Mouse (Mus musculus) hindbrain, embryonic 14.5 days (tissue): ENCODE results near the gene Slc22a16. TPM values are rescaled to one million over a fixed set of nuclear protein-coding genes. Genes with fewer than 3 reads are reported as not detected.

Experiments
- ATAC-seq: fragments of 200-750 bp; cut with Nextera tagmentation; 2 replicates; pipeline ENCODE4 v1.8.0; 2017; ENCODE audit warnings: moderate number of reproducible peaks, mild to moderate bottlenecking, moderate TSS enrichment, moderate library complexity; ENCODE audit not compliant: low FRiP score
- DNase-seq: peaks from one replicate; pipeline ENCODE4 v3.0.0-alpha.2; 2015; ENCODE audit warnings: low spot score
- H3K27ac ChIP-seq: fragments of 300-500 bp; sonication (generic); 2 replicates; pipeline ENCODE4 v1.5.1; 2014; ENCODE audit warnings: mild to moderate bottlenecking, moderate library complexity
- H3K27me3 ChIP-seq: fragments of 300-500 bp; sonication (generic); 2 replicates; pipeline ENCODE4 v1.6.1; 2014; ENCODE audit warnings: mild to moderate bottlenecking, low read length, mixed read lengths; ENCODE audit not compliant: control insufficient read depth, insufficient read depth
- H3K36me3 ChIP-seq: fragments of 300-500 bp; sonication (generic); replicated peaks from 2 replicates; pipeline ENCODE4 v1.6.1; 2014; ENCODE audit not compliant: control insufficient read depth, insufficient read depth
- H3K4me1 ChIP-seq: fragments of 300-500 bp; sonication (generic); replicated peaks from 2 replicates; pipeline ENCODE4 v1.6.1; 2014; ENCODE audit warnings: antibody characterized with exemption, low read length, mixed read lengths; ENCODE audit not compliant: control insufficient read depth, insufficient read depth
- H3K4me2 ChIP-seq: fragments of 300-500 bp; sonication (generic); replicated peaks from 2 replicates; pipeline ENCODE4 v1.6.1; 2014; ENCODE audit warnings: mild to moderate bottlenecking, moderate library complexity
- H3K4me3 ChIP-seq: fragments of 300-500 bp; sonication (generic); replicated peaks from 2 replicates; pipeline ENCODE4 v1.5.1; 2014; ENCODE audit warnings: mild to moderate bottlenecking, low read length
- H3K9ac ChIP-seq: fragments of 300-500 bp; sonication (generic); 2 replicates; pipeline ENCODE4 v1.6.1; 2014
- H3K9me3 ChIP-seq: fragments of 300-500 bp; sonication (generic); 2 replicates; pipeline ENCODE4 v1.6.1; 2016; ENCODE audit warnings: low read length; ENCODE audit not compliant: control insufficient read depth
- WGBS: fragments of 180-500 bp; shearing (Covaris S2); extraction: QIAGEN DNeasy Blood & Tissue Kit; methylation state at CpG from one replicate; pipeline ENCODE4 v1.1.7; 2014; 5-methylcytosine and 5-hydroxymethylcytosine counted together
- polyA plus RNA-seq: library from polyadenylated mRNA; unstranded; fragments of >200 nt; fragmentation: Nextera tagmentation; extraction: Ambion mirVana; gene quantifications from 2 replicates; pipeline ENCODE4 v1.2.1, GENCODE M21; 2014

The Slc22a16 gene
- polyA plus RNA-seq, 1 experiment from 2014 or later = not detected

DNA sequence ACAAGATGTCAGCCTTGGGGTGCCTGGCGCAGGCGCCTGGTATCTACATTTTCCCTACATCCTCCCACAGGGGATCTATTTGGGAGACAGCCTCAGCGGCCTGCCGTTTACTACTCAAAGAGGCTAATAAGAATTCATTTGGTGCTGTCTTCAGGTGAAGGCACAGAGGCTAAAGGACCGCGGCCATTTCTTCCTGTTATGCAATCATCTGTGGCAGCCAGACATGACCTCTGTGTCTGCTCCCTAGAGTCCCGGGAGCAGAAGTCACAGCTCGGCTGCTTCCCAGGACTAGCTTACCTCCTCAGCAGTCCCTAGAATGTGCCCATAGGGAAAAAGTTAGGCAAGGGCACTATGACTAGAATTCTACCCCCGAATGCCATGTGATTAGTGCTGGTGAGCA lies 60.8 kb downstream of the Slc22a16 start:
- WGBS = 80% methylated on average over 9 of the region's 9 CpGs
- H3K27me3 ChIP-seq = no peaks in the 10 kb centered on the region
- H3K4me3 ChIP-seq = no peak overlapping the region
- no peak overlapping the region for H3K27ac ChIP-seq
- DNase-seq = no peak
- no peak overlapping the region for H3K9ac ChIP-seq
- no peaks in the 10 kb centered on the region for H3K4me1 ChIP-seq
- H3K4me2 ChIP-seq = no peak overlapping the region
- H3K36me3 ChIP-seq = no peaks in the 10 kb centered on the region
- no peak for ATAC-seq
- H3K9me3 ChIP-seq = no peaks in the 10 kb centered on the region

DNA sequence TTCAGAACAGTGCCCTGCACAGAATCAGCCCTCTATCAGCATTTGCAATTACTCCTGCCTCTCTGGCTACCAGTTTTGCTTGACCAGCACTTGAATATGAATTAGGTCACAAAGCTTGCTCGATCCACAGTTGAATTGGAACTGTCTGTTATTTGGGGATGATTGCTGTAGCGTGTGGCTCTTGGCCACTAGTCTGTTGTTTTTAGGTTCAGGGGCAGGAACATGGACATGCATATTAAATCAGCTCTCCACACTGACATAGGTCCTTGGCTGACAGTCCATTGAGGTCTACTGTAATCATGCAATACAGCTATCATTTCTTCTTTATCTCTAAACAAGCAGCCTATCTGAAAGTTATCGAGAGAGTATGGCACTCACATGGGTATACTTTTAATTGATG lies 62.0 kb downstream of the Slc22a16 start:
- WGBS = 74% methylated on average over 3 of the region's 3 CpGs
- no peak for ATAC-seq
- H3K27ac ChIP-seq = no peak overlapping the region

DNA sequence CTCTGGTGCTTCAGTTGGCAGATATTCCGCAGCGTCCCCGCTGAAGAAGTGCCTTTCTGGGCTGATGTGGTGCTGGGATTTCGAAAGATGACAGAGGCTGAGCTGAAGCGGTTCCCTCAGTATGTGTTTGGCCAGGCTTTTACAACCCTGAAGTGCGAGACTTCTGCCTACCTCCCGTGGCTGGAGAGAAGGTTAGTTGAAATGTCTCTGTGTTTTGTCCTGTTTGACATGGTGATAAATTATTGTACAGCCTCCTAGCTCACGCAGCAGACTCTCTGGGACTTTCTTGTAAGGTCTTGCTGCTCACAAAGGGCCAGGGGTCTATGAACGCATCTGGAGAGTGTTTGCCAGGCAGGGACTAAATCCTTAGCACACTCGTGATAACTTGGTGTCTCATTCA lies 67.2 kb downstream of the Slc22a16 start:
- H3K9ac ChIP-seq = no peak overlapping the region
- no peaks in the 10 kb centered on the region for H3K27me3 ChIP-seq
- H3K27ac ChIP-seq = no peak overlapping the region
- H3K9me3 ChIP-seq = no peaks in the 10 kb centered on the region
- no peak overlapping the region for H3K4me2 ChIP-seq
- ATAC-seq (no peak), DNase-seq (no peak)
- no peaks in the 10 kb centered on the region for H3K36me3 ChIP-seq
- peaks cover 16% of the 10 kb centered on the region for H3K4me1 ChIP-seq
- WGBS = 53% methylated on average over 10 of the region's 10 CpGs
- no peak overlapping the region for H3K4me3 ChIP-seq

More for the DNA sequence above, 62.0 kb downstream of the Slc22a16 start:
- no peak for DNase-seq
- Histone ChIP-seq H3K9me3 (no peaks in the 10 kb centered on the region), H3K9ac (no peak overlapping the region), H3K4me1 (no peaks in the 10 kb centered on the region), H3K4me2 (no peak overlapping the region), H3K4me3 (no peak overlapping the region), H3K36me3 (no peaks in the 10 kb centered on the region), H3K27me3 (no peaks in the 10 kb centered on the region)

DNA sequence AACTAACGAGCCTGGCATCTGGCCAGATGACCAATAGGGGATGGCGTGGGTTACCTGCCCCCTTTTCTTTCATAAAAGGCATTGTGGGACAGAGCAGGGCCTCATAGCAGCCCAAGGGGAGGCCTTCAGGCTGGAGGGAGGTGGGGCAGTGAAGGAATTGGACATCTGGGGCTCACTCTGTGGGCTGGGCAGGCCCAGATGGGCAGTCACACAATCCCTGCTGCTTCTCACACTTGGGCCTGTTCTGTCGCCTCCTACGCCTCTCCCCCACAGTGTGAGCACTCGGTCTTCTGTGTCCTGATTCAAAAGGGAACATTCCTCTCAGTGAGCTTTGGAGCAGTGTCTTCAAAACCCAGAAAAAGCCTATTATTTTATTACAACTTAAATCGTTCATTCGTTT lies 68.1 kb downstream of the Slc22a16 start:
- no peak overlapping the region for H3K4me3 ChIP-seq
- no peaks in the 10 kb centered on the region for H3K36me3 ChIP-seq
- no peaks in the 10 kb centered on the region for H3K9me3 ChIP-seq
- no peak for ATAC-seq
- DNase-seq = no peak
- peaks cover 16% of the 10 kb centered on the region for H3K4me1 ChIP-seq
- no peaks in the 10 kb centered on the region for H3K27me3 ChIP-seq
- WGBS = 38% methylated on average over 7 of the region's 7 CpGs
- no peak overlapping the region for H3K27ac ChIP-seq
- no peak overlapping the region for H3K4me2 ChIP-seq
- H3K9ac ChIP-seq = no peak overlapping the region

DNA sequence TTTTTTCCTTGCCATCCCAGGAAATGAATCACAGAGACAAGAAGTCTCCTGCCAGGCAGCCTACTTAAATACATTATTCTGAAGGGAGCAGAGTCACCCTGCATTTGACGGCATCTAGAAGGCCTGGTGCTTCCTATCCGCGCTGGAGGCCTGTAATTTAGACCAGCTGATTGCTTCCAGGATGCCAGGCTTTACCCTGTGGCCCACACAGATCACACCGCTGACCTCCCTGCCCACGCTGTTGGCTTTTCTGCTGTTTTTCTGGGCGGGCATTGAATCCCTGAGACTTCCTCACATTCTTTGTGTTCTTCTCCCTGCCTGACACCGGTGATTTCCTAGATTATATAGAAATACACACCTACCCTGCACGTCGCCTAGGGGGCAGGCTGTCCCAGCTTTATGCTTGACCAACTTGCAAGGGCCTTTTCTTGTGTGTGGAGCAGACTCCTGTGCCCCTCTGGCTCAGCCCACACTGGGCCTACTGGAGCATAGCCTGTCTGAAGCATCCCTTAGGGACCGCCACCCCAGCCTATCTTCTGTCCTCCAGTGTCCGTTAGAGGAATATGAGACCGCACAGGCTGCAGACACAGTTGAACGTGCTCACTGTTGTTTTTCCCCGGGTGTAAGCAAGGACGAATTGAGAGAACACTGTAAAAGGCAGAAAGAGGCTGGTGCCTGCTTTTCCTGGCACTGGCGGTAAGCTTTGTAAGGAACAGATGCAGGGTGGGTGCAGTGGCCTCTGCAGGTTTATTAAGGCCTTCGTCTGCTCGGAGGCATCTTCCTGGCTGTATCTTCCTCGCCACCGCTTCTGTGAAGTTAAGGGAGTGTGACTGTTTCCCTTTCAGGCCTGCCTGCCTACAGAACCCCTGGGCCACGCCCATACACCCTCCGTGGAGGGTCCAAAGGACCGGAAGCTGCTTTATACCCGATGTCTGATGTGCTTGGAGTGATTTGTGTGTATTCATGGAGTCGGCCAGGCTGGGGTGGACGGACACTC lies 69.0 kb downstream of the Slc22a16 start:
- peak; percentile 48; the same call in 1 of the 2 replicates for ATAC-seq
- no peak for DNase-seq
- H3K9ac ChIP-seq = no peak overlapping the region; the same call in 1 of the 2 replicates
- no peak overlapping the region for H3K4me2 ChIP-seq
- H3K36me3 ChIP-seq = no peaks in the 10 kb centered on the region
- H3K27ac ChIP-seq = no peak overlapping the region
- no peak overlapping the region for H3K4me3 ChIP-seq
- WGBS = 43% methylated on average over 26 of the region's 26 CpGs
- no peaks in the 10 kb centered on the region for H3K9me3 ChIP-seq
- H3K27me3 ChIP-seq = no peaks in the 10 kb centered on the region
- peaks cover 16% of the 10 kb centered on the region for H3K4me1 ChIP-seq

DNA sequence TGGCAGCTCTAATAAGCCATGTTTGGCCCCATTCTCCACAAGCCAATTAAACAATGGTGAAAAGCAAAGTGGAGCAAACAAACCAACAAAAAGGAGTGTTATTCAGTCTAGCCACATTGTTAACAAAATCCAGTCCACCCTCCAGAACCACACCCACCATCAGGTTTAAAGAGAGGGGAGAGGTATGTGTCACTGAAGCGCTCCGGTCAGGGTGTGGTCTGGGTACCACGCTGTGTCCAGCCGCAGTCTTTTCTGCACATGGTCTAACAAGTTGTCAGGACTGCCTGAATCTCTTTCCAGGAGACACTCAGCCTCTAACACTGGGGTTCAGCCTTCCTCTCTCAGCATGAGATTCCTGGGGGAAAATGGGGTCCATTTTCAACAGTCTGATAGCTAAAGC lies 70.3 kb downstream of the Slc22a16 start:
- no peak overlapping the region for H3K27ac ChIP-seq
- WGBS = 89% methylated on average over 4 of the region's 4 CpGs
- DNase-seq = no peak
- H3K4me2 ChIP-seq = no peak overlapping the region
- H3K4me3 ChIP-seq = no peak overlapping the region
- no peak for ATAC-seq
- H3K4me1 ChIP-seq = peaks cover 16% of the 10 kb centered on the region
- no peaks in the 10 kb centered on the region for H3K9me3 ChIP-seq
- no peaks in the 10 kb centered on the region for H3K36me3 ChIP-seq
- no peaks in the 10 kb centered on the region for H3K27me3 ChIP-seq
- no peak overlapping the region for H3K9ac ChIP-seq

DNA sequence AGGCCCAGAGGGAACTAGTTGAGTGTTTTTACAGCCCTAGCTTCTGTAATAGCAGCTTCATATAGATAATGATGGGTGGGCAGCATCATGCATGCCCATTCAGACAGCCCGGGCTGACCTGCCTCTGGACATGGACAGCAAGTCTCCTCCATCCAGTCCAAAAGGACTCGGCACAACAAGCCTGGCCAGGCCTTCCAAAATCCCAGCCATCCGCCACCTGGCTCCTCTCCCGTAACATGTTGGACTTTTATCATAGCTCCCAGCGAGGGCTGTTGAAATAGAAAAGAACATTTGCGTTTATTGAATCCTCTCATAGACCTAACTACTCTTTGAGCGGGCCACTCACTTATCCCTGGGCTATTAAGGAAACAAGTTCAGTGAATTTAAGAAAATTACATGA lies 71.8 kb downstream of the Slc22a16 start:
- no peaks in the 10 kb centered on the region for H3K27me3 ChIP-seq
- no peak for DNase-seq
- WGBS = 95% methylated on average over 7 of the region's 7 CpGs

DNA sequence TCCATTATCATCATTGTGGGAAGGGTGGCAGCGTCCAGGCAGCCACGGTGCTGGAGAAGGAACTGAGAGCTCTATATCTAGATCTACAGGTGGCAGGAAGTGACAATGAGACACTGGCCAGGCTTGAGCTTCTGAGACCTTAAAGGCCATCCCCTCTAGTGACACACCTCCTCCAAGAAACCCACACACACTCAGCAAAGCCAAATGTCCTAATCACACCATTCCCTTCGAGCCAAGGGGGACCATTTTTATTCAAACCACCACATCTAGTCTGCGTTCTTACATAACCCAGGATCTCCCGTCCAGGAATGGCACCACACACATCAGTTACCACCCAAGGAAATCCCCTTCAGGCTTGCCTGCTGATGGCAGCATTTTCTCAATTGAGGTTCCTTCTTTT lies 73.0 kb downstream of the Slc22a16 start:
- ATAC-seq = no peak
- 93% methylated on average over 5 of the region's 5 CpGs for WGBS
- H3K4me2 ChIP-seq = no peak overlapping the region

More for the DNA sequence above, 71.8 kb downstream of the Slc22a16 start:
- ATAC-seq = no peak
- no peak overlapping the region for H3K4me3 ChIP-seq
- H3K4me1 ChIP-seq = peaks cover 16% of the 10 kb centered on the region
- H3K9ac ChIP-seq = no peak overlapping the region
- H3K36me3 ChIP-seq = no peaks in the 10 kb centered on the region
- no peak overlapping the region for H3K27ac ChIP-seq
- no peaks in the 10 kb centered on the region for H3K9me3 ChIP-seq
- H3K4me2 ChIP-seq = no peak overlapping the region

DNA sequence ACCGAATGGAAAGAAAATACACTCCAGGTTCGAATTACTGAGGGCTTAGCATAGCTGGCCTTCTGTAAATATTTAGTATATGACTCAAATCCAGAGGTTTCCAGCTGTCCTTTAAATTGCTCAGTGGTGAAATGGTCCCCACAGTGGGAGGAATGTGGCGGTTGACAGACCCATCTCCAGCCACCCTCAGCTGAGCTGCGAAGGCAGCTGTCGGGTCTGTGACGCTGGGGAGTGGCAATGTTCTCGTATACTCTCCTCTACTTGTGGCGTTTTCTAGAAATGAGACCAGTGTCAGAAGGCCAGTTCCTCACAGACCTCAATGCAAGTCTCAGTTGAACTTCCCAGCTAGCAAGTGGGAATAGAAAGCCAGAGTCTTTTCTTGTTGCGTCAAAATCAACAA lies 74.3 kb downstream of the Slc22a16 start:
- ATAC-seq = no peak
- WGBS = 77% methylated on average over 9 of the region's 9 CpGs
- Histone ChIP-seq H3K4me1 (peaks cover 1% of the 10 kb centered on the region; the same call in 1 of the 2 replicates), H3K9ac (no peak overlapping the region), H3K27ac (no peak overlapping the region), H3K4me3 (no peak overlapping the region), H3K4me2 (no peak overlapping the region), H3K9me3 (no peaks in the 10 kb centered on the region), H3K27me3 (no peaks in the 10 kb centered on the region), H3K36me3 (no peaks in the 10 kb centered on the region)
- DNase-seq = no peak

More for the DNA sequence above, 73.0 kb downstream of the Slc22a16 start:
- no peak overlapping the region for H3K4me3 ChIP-seq
- H3K9ac ChIP-seq = no peak overlapping the region
- no peak for DNase-seq
- no peak overlapping the region for H3K27ac ChIP-seq
- no peaks in the 10 kb centered on the region for H3K36me3 ChIP-seq
- no peaks in the 10 kb centered on the region for H3K9me3 ChIP-seq
- H3K27me3 ChIP-seq = no peaks in the 10 kb centered on the region
- peaks cover 15% of the 10 kb centered on the region for H3K4me1 ChIP-seq
